Mouse (Mus musculus) limb, embryonic 15.5 days (tissue): ENCODE measurements around the gene Sox15. TPM values are rescaled to one million over a fixed set of nuclear protein-coding genes. Genes with fewer than 3 reads are reported as not detected.

Experiments used
- ATAC-seq: fragments of 200-750 bp; cut with Nextera tagmentation; 2 replicates; pipeline ENCODE4 v1.8.0; 2017; ENCODE audit warnings: low read depth, moderate TSS enrichment; ENCODE audit not compliant: insufficient number of reproducible peaks, low FRiP score, low TSS enrichment
- H3K27ac ChIP-seq: fragments of 300-500 bp; sonication (generic); 2 replicates; pipeline ENCODE4 v1.5.1; 2015; ENCODE audit warnings: moderate library complexity, mild to moderate bottlenecking, inconsistent platforms
- H3K27me3 ChIP-seq: fragments of 300-500 bp; sonication (generic); 2 replicates; pipeline ENCODE4 v1.6.1; 2015; ENCODE audit warnings: inconsistent platforms
- H3K36me3 ChIP-seq: fragments of 300-500 bp; sonication (generic); 2 replicates; pipeline ENCODE4 v1.6.1; 2015; ENCODE audit warnings: inconsistent platforms
- H3K4me1 ChIP-seq: fragments of 300-500 bp; sonication (generic); 2 replicates; pipeline ENCODE4 v1.6.1; 2015; ENCODE audit warnings: inconsistent platforms
- H3K4me2 ChIP-seq: fragments of 300-500 bp; sonication (generic); 2 replicates; pipeline ENCODE4 v1.6.1; 2015; ENCODE audit warnings: mild to moderate bottlenecking, inconsistent platforms
- H3K4me3 ChIP-seq: fragments of 300-500 bp; sonication (generic); 2 replicates; pipeline ENCODE4 v1.5.1; 2015; ENCODE audit warnings: mild to moderate bottlenecking, inconsistent platforms
- H3K9ac ChIP-seq: fragments of 300-500 bp; sonication (generic); 2 replicates; pipeline ENCODE4 v1.6.1; 2015; ENCODE audit warnings: inconsistent platforms
- H3K9me3 ChIP-seq: fragments of 300-500 bp; sonication (generic); 2 replicates; pipeline ENCODE4 v1.6.1; 2016; ENCODE audit warnings: inconsistent platforms
- WGBS: fragments of 180-500 bp; shearing (Covaris S2); methylation state at CpG from one replicate; pipeline ENCODE4 v1.1.7; 2015; 5-methylcytosine and 5-hydroxymethylcytosine counted together
- polyA plus RNA-seq: library from polyadenylated mRNA; unstranded; fragments of >200 nt; fragmentation: Nextera tagmentation; extraction: Ambion mirVana; gene quantifications from 2 replicates; pipeline ENCODE4 v1.2.1, GENCODE M21; 2015

The Sox15 gene
- polyA plus RNA-seq, 1 experiment from 2014 or later = 3.2 TPM

- H3K27ac ChIP-seq = no peak overlapping the region
- WGBS = 68% methylated on average over 5 of the region's 5 CpGs
- H3K36me3 ChIP-seq = peaks cover 78% of the 10 kb centered on the region
- H3K27me3 ChIP-seq = no peaks in the 10 kb centered on the region
- no peak overlapping the region for H3K9ac ChIP-seq
- no peaks in the 10 kb centered on the region for H3K9me3 ChIP-seq
- H3K4me2 ChIP-seq = no peak overlapping the region
- H3K4me1 ChIP-seq = peaks cover 37% of the 10 kb centered on the region
- H3K4me3 ChIP-seq = no peak overlapping the region
- no peak for ATAC-seq
These were observed 1.7 kb upstream of the Sox15 start for GRCm38 (mm10) chr11:69653399-69653798.

GRCm38 (mm10) chr11:69654760-69655159, 354 bp upstream of the Sox15 start:
- no peak for ATAC-seq
- H3K9ac ChIP-seq = no peak overlapping the region
- no peaks in the 10 kb centered on the region for H3K9me3 ChIP-seq
- peaks cover 77% of the 10 kb centered on the region for H3K36me3 ChIP-seq
- no peak overlapping the region for H3K4me2 ChIP-seq
- H3K27me3 ChIP-seq = no peaks in the 10 kb centered on the region
- no peak overlapping the region for H3K4me3 ChIP-seq
- H3K4me1 ChIP-seq = peaks cover 37% of the 10 kb centered on the region
- 29% methylated on average over 9 of the region's 9 CpGs for WGBS
- peak overlapping the region; percentile 77 for H3K27ac ChIP-seq

- peak overlapping the region; percentile 19 for H3K4me2 ChIP-seq
- H3K4me3 ChIP-seq = no peak overlapping the region
- ATAC-seq = no peak
- H3K9me3 ChIP-seq = no peaks in the 10 kb centered on the region
- H3K27me3 ChIP-seq = no peaks in the 10 kb centered on the region
- H3K36me3 ChIP-seq = peaks cover 64% of the 10 kb centered on the region
- H3K4me1 ChIP-seq = peaks cover 37% of the 10 kb centered on the region
- H3K9ac ChIP-seq = no peak overlapping the region
- peak overlapping the region; percentile 77 for H3K27ac ChIP-seq
- 71% methylated on average over 5 of the region's 5 CpGs for WGBS
These were observed 946 bp downstream of the Sox15 start for GRCm38 (mm10) chr11:69656065-69656455.

GRCm38 (mm10) chr11:69656617-69657461, 1.7 kb downstream of the Sox15 start:
- Histone ChIP-seq H3K9ac (no peak overlapping the region), H3K4me2 (peak overlapping the region; percentile 19; the same call in 1 of the 2 replicates)

GRCm38 (mm10) chr11:69657462-69657881, 2.4 kb downstream of the Sox15 start:
- Histone ChIP-seq H3K9me3 (no peaks in the 10 kb centered on the region), H3K27me3 (no peaks in the 10 kb centered on the region), H3K4me1 (peaks cover 46% of the 10 kb centered on the region), H3K4me2 (no peak overlapping the region), H3K27ac (no peak overlapping the region), H3K36me3 (peaks cover 50% of the 10 kb centered on the region), H3K4me3 (no peak overlapping the region), H3K9ac (no peak overlapping the region)
- no peak for ATAC-seq
- 82% methylated on average over 15 of the region's 15 CpGs for WGBS

More at GRCm38 (mm10) chr11:69656617-69657461, 1.7 kb downstream of the Sox15 start:
- WGBS = 65% methylated on average over 10 of the region's 10 CpGs
- H3K4me3 ChIP-seq = no peak overlapping the region
- no peak for ATAC-seq
- H3K27ac ChIP-seq = peak overlapping the region; percentile 77
- no peaks in the 10 kb centered on the region for H3K9me3 ChIP-seq
- no peaks in the 10 kb centered on the region for H3K27me3 ChIP-seq
- H3K4me1 ChIP-seq = peaks cover 45% of the 10 kb centered on the region
- H3K36me3 ChIP-seq = peaks cover 56% of the 10 kb centered on the region

GRCm38 (mm10) chr11:69661221-69661881, 6.2 kb downstream of the Sox15 start:
- WGBS = 75% methylated on average over 3 of the region's 3 CpGs

GRCm38 (mm10) chr11:69662213-69662966, 7.3 kb downstream of the Sox15 start, which contains the start of gene Mpdu1:
TSS of gene Mpdu1 (minus strand) at chr11:69662642.
- peaks cover 22% of the 10 kb centered on the region for H3K4me1 ChIP-seq
- H3K4me2 ChIP-seq = peak within 1 kb of the TSS; percentile 58
- H3K36me3 ChIP-seq = peaks cover 56% of the 10 kb centered on the region
- H3K9ac ChIP-seq = peak within 1 kb of the TSS; percentile 51
- ATAC-seq = peak; percentile 94
- peak within 1 kb of the TSS; percentile 59 for H3K4me3 ChIP-seq
- WGBS = under 1% methylated on average over 48 of the region's 48 CpGs
- no peaks in the 10 kb centered on the region for H3K9me3 ChIP-seq
- H3K27ac ChIP-seq = peak within 1 kb of the TSS; percentile 97
- no peaks in the 10 kb centered on the region for H3K27me3 ChIP-seq

More at GRCm38 (mm10) chr11:69661221-69661881, 6.2 kb downstream of the Sox15 start:
- no peak for ATAC-seq
- Histone ChIP-seq H3K4me2 (peak overlapping the region; percentile 58), H3K4me1 (peaks cover 33% of the 10 kb centered on the region), H3K36me3 (peaks cover 60% of the 10 kb centered on the region), H3K9me3 (no peaks in the 10 kb centered on the region), H3K27me3 (no peaks in the 10 kb centered on the region), H3K9ac (peak overlapping the region; percentile 51; the same call in 1 of the 2 replicates), H3K4me3 (peak overlapping the region; percentile 59), H3K27ac (peak overlapping the region; percentile 97)

- H3K27me3 ChIP-seq = no peaks in the 10 kb centered on the region
- no peaks in the 10 kb centered on the region for H3K9me3 ChIP-seq
- ATAC-seq = no peak
- peak overlapping the region; percentile 58 for H3K4me2 ChIP-seq
- H3K9ac ChIP-seq = peak overlapping the region; percentile 42; the same call in 1 of the 2 replicates
- peak overlapping the region; percentile 97 for H3K27ac ChIP-seq
- 68% methylated on average over 13 of the region's 13 CpGs for WGBS
- H3K36me3 ChIP-seq = peaks cover 56% of the 10 kb centered on the region
- H3K4me1 ChIP-seq = peaks cover 15% of the 10 kb centered on the region
- peak overlapping the region; percentile 59 for H3K4me3 ChIP-seq
These were observed 8.0 kb downstream of the Sox15 start for GRCm38 (mm10) chr11:69662967-69663671.

- 80% methylated on average over 6 of the region's 6 CpGs for WGBS
- Histone ChIP-seq H3K36me3 (peaks cover 56% of the 10 kb centered on the region), H3K4me3 (no peak overlapping the region), H3K4me1 (peaks cover 18% of the 10 kb centered on the region), H3K27ac (peak overlapping the region; percentile 97; the same call in 1 of the 2 replicates), H3K9ac (no peak overlapping the region), H3K4me2 (no peak overlapping the region), H3K27me3 (no peaks in the 10 kb centered on the region), H3K9me3 (no peaks in the 10 kb centered on the region)
- ATAC-seq = no peak
These were observed 8.7 kb downstream of the Sox15 start for GRCm38 (mm10) chr11:69663795-69664194.

- Histone ChIP-seq H3K27ac (peak overlapping the region; percentile 54), H3K27me3 (no peaks in the 10 kb centered on the region), H3K4me3 (no peak overlapping the region), H3K4me2 (no peak overlapping the region), H3K9ac (no peak overlapping the region), H3K9me3 (no peaks in the 10 kb centered on the region), H3K4me1 (peaks cover 27% of the 10 kb centered on the region), H3K36me3 (peaks cover 60% of the 10 kb centered on the region)
- no peak for ATAC-seq
- 88% methylated on average over 7 of the region's 7 CpGs for WGBS
These were observed 9.7 kb downstream of the Sox15 start for GRCm38 (mm10) chr11:69664841-69665240.

- H3K4me2 ChIP-seq = no peak overlapping the region
- H3K9ac ChIP-seq = no peak overlapping the region
- 71% methylated on average over 9 of the region's 9 CpGs for WGBS
- H3K4me3 ChIP-seq = peak overlapping the region; percentile 0; the same call in 1 of the 2 replicates
- peaks cover 66% of the 10 kb centered on the region for H3K36me3 ChIP-seq
- peak overlapping the region; percentile 54 for H3K27ac ChIP-seq
- no peaks in the 10 kb centered on the region for H3K9me3 ChIP-seq
- no peaks in the 10 kb centered on the region for H3K27me3 ChIP-seq
- H3K4me1 ChIP-seq = peaks cover 34% of the 10 kb centered on the region
- ATAC-seq = no peak
These were observed 10.4 kb downstream of the Sox15 start for GRCm38 (mm10) chr11:69665457-69665960.
